8 mouse cellular contexts compared by ENCODE assay signal in the genomic region with DNA sequence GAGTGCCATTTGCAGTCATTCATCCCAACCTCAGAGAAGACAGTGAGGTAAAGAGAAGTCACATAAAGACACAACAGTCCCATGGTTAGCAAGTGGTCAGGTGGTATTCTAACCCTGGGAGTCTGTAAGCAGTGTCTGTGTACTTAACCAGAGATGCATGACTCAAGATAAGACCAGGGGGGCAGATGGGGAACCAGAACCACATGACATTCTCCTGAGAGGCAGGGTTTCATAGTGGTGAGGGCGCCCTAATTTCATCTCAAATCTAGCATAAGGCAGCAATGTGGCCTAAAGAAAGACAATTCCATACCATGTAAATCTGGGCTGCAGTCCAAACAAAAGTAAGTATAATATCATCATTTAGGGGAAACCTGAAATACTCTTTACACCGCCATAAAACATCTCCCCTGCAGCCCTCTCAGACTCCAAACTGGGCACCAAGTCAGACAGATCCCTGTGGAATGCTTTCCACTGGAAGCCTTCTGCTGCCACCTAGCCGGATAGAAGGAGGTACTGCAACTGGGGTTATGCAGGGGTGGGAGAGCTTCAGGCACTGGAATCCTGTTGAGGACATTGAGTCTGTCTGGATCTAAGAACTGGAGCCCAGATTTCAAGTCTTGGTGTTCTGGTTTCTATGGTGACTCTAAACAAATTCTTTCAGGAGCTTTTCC.
DNase-seq lines count a peak whose midpoint lies in the region; ATAC-seq and TF ChIP-seq lines count a peak whose summit lies in the region.

No protein-coding gene starts in this region.

- no peaks in the 10 kb centered on the region for H3K4me1 ChIP-seq in cerebellum, adult 2 months (ENCODE audit: control insufficient read depth, insufficient read depth, low read length)
- H3K4me1 ChIP-seq in limb, embryonic 12.5 days (replicated peaks), result no peaks in the 10 kb centered on the region

- H3K36me3 ChIP-seq in limb, embryonic 12.5 days, result no peaks in the 10 kb centered on the region

- WGBS in cerebellum, adult 2 months, result 42% methylated on average over 3 of the region's 3 CpGs
- 46% methylated on average over 3 of the region's 3 CpGs for WGBS in limb, embryonic 12.5 days

- peak; percentile 98 for ATAC-seq in frontal cortex, adult (ENCODE audit: low TSS enrichment)
- ATAC-seq in limb, embryonic 12.5 days (ENCODE audit: insufficient number of reproducible peaks, insufficient read depth, low FRiP score, low TSS enrichment, low read depth), result peak; percentile 71; the same call in 1 of the 2 replicates
- no peak for ATAC-seq in megakaryocyte-erythroid progenitor cell, adult 5-6 weeks (replicated peaks; ENCODE audit: low FRiP score, low TSS enrichment, poor library complexity, severe bottlenecking)

- no peak overlapping the region for H3K4me2 ChIP-seq in limb, embryonic 12.5 days

- H3K4me3 ChIP-seq in cerebellum, adult 2 months (replicated peaks; ENCODE audit: insufficient read depth, low read depth, low read length), result no peak overlapping the region
- no peak overlapping the region for H3K4me3 ChIP-seq in limb, embryonic 12.5 days (replicated peaks)

- H3K27me3 ChIP-seq in cerebellum, adult 2 months (ENCODE audit: control insufficient read depth, insufficient read depth, low read length), result no peaks in the 10 kb centered on the region
- H3K27me3 ChIP-seq in limb, embryonic 12.5 days, result no peaks in the 10 kb centered on the region

- TF ChIP-seq POLR2A in cerebellum, adult 2 months (IDR thresholded peaks at IDR 0.05; ENCODE audit: borderline replicate concordance, insufficient read depth, low read length), result no peak

- no peaks in the 10 kb centered on the region for H3K9me3 ChIP-seq in limb, embryonic 12.5 days

- peak; percentile 1 for DNase-seq in thymus, postnatal 0 days (ENCODE audit: low spot score)
- no peak for DNase-seq in thymus, adult 18-20 months
- DNase-seq in cerebellum, adult 2 months, result peak; percentile 71 to 73
- peak; percentile 19 to 41 for DNase-seq in kidney, adult 8-10 months
- peak; percentile 9 for DNase-seq in ovary, postnatal 10 days (ENCODE audit: low spot score)

- H3K9ac ChIP-seq in limb, embryonic 12.5 days (replicated peaks), result no peak overlapping the region

- no peak overlapping the region for H3K27ac ChIP-seq in cerebellum, adult 2 months (ENCODE audit: insufficient read depth, low read length)
- H3K27ac ChIP-seq in limb, embryonic 12.5 days, result no peak overlapping the region

- TF ChIP-seq CTCF in cerebellum, adult 2 months (IDR thresholded peaks at IDR 0.05; ENCODE audit: borderline replicate concordance, insufficient read depth, low read depth, low read length), result peak; percentile 88

Comparison
In these comparisons a context has a peak if more than half of its experiments do, and no peak if none do; other contexts are left out.
1. DNase-seq: peak in thymus, postnatal 0 days (single experiment), cerebellum, adult 2 months (2 of 2), kidney, adult 8-10 months (2 of 2) and ovary, postnatal 10 days (single experiment); none in thymus, adult 18-20 months (0 of 2).